Comparison of ENCODE assay signal across 17 mouse cellular contexts in genomic region chr5:111560432-111560831, GRCm38 (mm10).
DNase-seq lines count a peak whose midpoint lies in the region.
"Had no signal": no experiment of that assay in that cellular context is flagged by ENCODE, and none has a peak within 500 bp of the region (broad histone marks: within the 10 kb centered on the region; RNA-seq: fewer than 3 reads in every experiment).

No protein-coding gene starts in this region.

- H3K36me3 ChIP-seq in embryonic facial prominence, embryonic 10.5 days (replicated peaks), result no peaks in the 10 kb centered on the region
- H3K36me3 ChIP-seq: forebrain, embryonic 15.5 days; limb, embryonic 12.5 days; liver, embryonic 13.5 days; midbrain, embryonic 15.5 days had no signal

- intact Hi-C loops in heart, postnatal 10 days (cut with DNase I), result no loop called here

- no peak overlapping the region for H3K4me3 ChIP-seq in embryonic facial prominence, embryonic 10.5 days
- H3K4me3 ChIP-seq: forebrain, embryonic 15.5 days; left cerebral cortex, adult 2 months; limb, embryonic 12.5 days; liver, embryonic 13.5 days; midbrain, embryonic 15.5 days had no signal

- no peaks in the 10 kb centered on the region for H3K9me3 ChIP-seq in embryonic facial prominence, embryonic 10.5 days
- H3K9me3 ChIP-seq: forebrain, embryonic 15.5 days; limb, embryonic 12.5 days; liver, embryonic 13.5 days; midbrain, embryonic 15.5 days had no signal

- peaks cover 57% of the 10 kb centered on the region for H3K4me1 ChIP-seq in embryonic facial prominence, embryonic 10.5 days

- peak overlapping the region; percentile 73 for H3K27ac ChIP-seq in embryonic facial prominence, embryonic 10.5 days (replicated peaks)
- H3K27ac ChIP-seq: forebrain, embryonic 15.5 days; left cerebral cortex, adult 2 months; liver, embryonic 13.5 days; midbrain, embryonic 15.5 days had no signal

- H3K27me3 ChIP-seq in embryonic facial prominence, embryonic 10.5 days (replicated peaks; ENCODE audit: low read depth, poor library complexity, severe bottlenecking), result no peaks in the 10 kb centered on the region
- H3K27me3 ChIP-seq: forebrain, embryonic 15.5 days; liver, embryonic 13.5 days; midbrain, embryonic 15.5 days had no signal

- WGBS in embryonic facial prominence, embryonic 10.5 days, result 49% methylated on average over 9 of the region's 9 CpGs

- DNase-seq in cerebellum, adult 9-11 months, result peak; percentile 19
- DNase-seq in cerebellum, postnatal 14 days, result no peak
- DNase-seq in heart, adult 8-10 months (ENCODE audit: low spot score), result peak; percentile 35
- DNase-seq in heart, postnatal 10 days, result no peak
- DNase-seq in adrenal gland, postnatal 14 days, result peak; percentile 36
- no peak for DNase-seq in embryonic facial prominence, embryonic 10.5 days (ENCODE audit: low spot score)
- no peak for DNase-seq in right cerebral cortex, postnatal 36 days (ENCODE audit: low spot score in 2 of 2)
- DNase-seq in lung, adult 18-20 months, result no peak
- DNase-seq: cerebellum, adult 9-10 months; kidney, adult 2 months; kidney, postnatal 14 days; liver, embryonic 13.5 days; thymus, postnatal 25 days had no signal

Comparison
In these comparisons a context has a peak if more than half of its experiments do, and no peak if none do; other contexts are left out.
1. DNase-seq: peak in cerebellum, adult 9-11 months (single experiment), heart, adult 8-10 months (single experiment) and adrenal gland, postnatal 14 days (single experiment); none in cerebellum, postnatal 14 days (0 of 2), heart, postnatal 10 days (0 of 2), embryonic facial prominence, embryonic 10.5 days (single experiment), right cerebral cortex, postnatal 36 days (0 of 2) and lung, adult 18-20 months (0 of 2).